Mouse (Mus musculus) forebrain, embryonic 12.5 days (tissue): ENCODE results near the gene Tcf7l2. TPM values are rescaled to one million over a fixed set of nuclear protein-coding genes. Genes with fewer than 3 reads are reported as not detected.
A peak's percentile ranks its signal among the peaks of the same experiment; 100 is the strongest.

Experiments used
- ATAC-seq: fragments of 200-750 bp; cut with Nextera tagmentation; 2 replicates; pipeline ENCODE4 v1.8.0; 2017; ENCODE audit warnings: moderate TSS enrichment; ENCODE audit not compliant: low FRiP score
- H3K27ac ChIP-seq: fragments of 300-500 bp; sonication (generic); 2 replicates; pipeline ENCODE4 v1.5.1; 2016; ENCODE audit warnings: mild to moderate bottlenecking
- H3K27me3 ChIP-seq: fragments of 300-500 bp; sonication (generic); 2 replicates; pipeline ENCODE4 v1.6.1; 2016; ENCODE audit warnings: mild to moderate bottlenecking
- H3K36me3 ChIP-seq: fragments of 300-500 bp; sonication (generic); replicated peaks from 2 replicates; pipeline ENCODE4 v1.6.1; 2016; ENCODE audit warnings: mild to moderate bottlenecking
- H3K4me1 ChIP-seq: fragments of 300-500 bp; sonication (generic); 2 replicates; pipeline ENCODE4 v1.6.1; 2016
- H3K4me2 ChIP-seq: fragments of 300-500 bp; sonication (generic); 2 replicates; pipeline ENCODE4 v1.6.1; 2016; ENCODE audit warnings: mild to moderate bottlenecking, moderate library complexity
- H3K4me3 ChIP-seq: fragments of 300-500 bp; sonication (generic); replicated peaks from 2 replicates; pipeline ENCODE4 v1.5.1; 2016; ENCODE audit warnings: mild to moderate bottlenecking
- H3K9ac ChIP-seq: fragments of 300-500 bp; sonication (generic); 2 replicates; pipeline ENCODE4 v1.6.1; 2016; ENCODE audit warnings: mild to moderate bottlenecking
- H3K9me3 ChIP-seq: fragments of 300-500 bp; sonication (generic); 2 replicates; pipeline ENCODE4 v1.6.1; 2016
- WGBS: fragments of 180-500 bp; shearing (Covaris S2); methylation state at CpG from one replicate; pipeline ENCODE4 v1.1.7; 2016; 5-methylcytosine and 5-hydroxymethylcytosine counted together
- polyA plus RNA-seq: library from polyadenylated mRNA; unstranded; fragments of >200 nt; fragmentation: Nextera tagmentation; extraction: Ambion mirVana; gene quantifications from 2 replicates; pipeline ENCODE4 v1.2.1, GENCODE M21; 2016

The Tcf7l2 gene
- polyA plus RNA-seq, 1 experiment from 2014 or later, result 220 TPM

GRCm38 (mm10) chr19:55914614-55915211 is 173.1 kb downstream of the Tcf7l2 start:
- no peak for ATAC-seq
- WGBS, result 44% methylated on average over 20 of the region's 20 CpGs
- H3K4me3 ChIP-seq, result no peak overlapping the region
- peaks cover 38% of the 10 kb centered on the region for H3K36me3 ChIP-seq
- H3K4me1 ChIP-seq, result peaks cover 26% of the 10 kb centered on the region
- H3K27ac ChIP-seq, result peak overlapping the region; percentile 46; the same call in 1 of the 2 replicates
- H3K27me3 ChIP-seq, result peaks cover 57% of the 10 kb centered on the region
- no peaks in the 10 kb centered on the region for H3K9me3 ChIP-seq
- H3K9ac ChIP-seq, result no peak overlapping the region
- H3K4me2 ChIP-seq, result no peak overlapping the region

- no peak for ATAC-seq
- Histone ChIP-seq H3K27me3 (peaks cover 58% of the 10 kb centered on the region), H3K4me3 (no peak overlapping the region), H3K27ac (no peak overlapping the region), H3K36me3 (peaks cover 41% of the 10 kb centered on the region), H3K9ac (no peak overlapping the region), H3K4me1 (peaks cover 25% of the 10 kb centered on the region), H3K4me2 (no peak overlapping the region), H3K9me3 (no peaks in the 10 kb centered on the region)
- WGBS, result 86% methylated on average over 7 of the region's 7 CpGs
Measured at GRCm38 (mm10) chr19:55915506-55915905, 173.9 kb downstream of the Tcf7l2 start.

- no peak overlapping the region for H3K27ac ChIP-seq
- H3K36me3 ChIP-seq, result peaks cover 41% of the 10 kb centered on the region
- peaks cover 58% of the 10 kb centered on the region for H3K27me3 ChIP-seq
Measured at GRCm38 (mm10) chr19:55916211-55916610, 174.6 kb downstream of the Tcf7l2 start.

GRCm38 (mm10) chr19:55923789-55924426 is 182.3 kb downstream of the Tcf7l2 start:
- Histone ChIP-seq H3K9ac (no peak overlapping the region), H3K4me2 (no peak overlapping the region), H3K4me3 (no peak overlapping the region), H3K36me3 (peaks cover 42% of the 10 kb centered on the region), H3K9me3 (no peaks in the 10 kb centered on the region), H3K4me1 (peaks cover 21% of the 10 kb centered on the region), H3K27ac (peak overlapping the region; percentile 22; the same call in 1 of the 2 replicates), H3K27me3 (peaks cover 54% of the 10 kb centered on the region)
- WGBS, result 6% methylated on average over 12 of the region's 12 CpGs
- ATAC-seq, result peak; percentile 84; the same call in 1 of the 2 replicates

More at GRCm38 (mm10) chr19:55916211-55916610, 174.6 kb downstream of the Tcf7l2 start:
- peaks cover 25% of the 10 kb centered on the region for H3K4me1 ChIP-seq
- H3K9me3 ChIP-seq, result no peaks in the 10 kb centered on the region
- H3K9ac ChIP-seq, result no peak overlapping the region
- H3K4me2 ChIP-seq, result no peak overlapping the region
- 95% methylated on average over 3 of the region's 3 CpGs for WGBS
- no peak for ATAC-seq
- no peak overlapping the region for H3K4me3 ChIP-seq

GRCm38 (mm10) chr19:55924800-55925199 is 183.2 kb downstream of the Tcf7l2 start:
- Histone ChIP-seq H3K36me3 (peaks cover 33% of the 10 kb centered on the region), H3K9ac (no peak overlapping the region), H3K9me3 (no peaks in the 10 kb centered on the region), H3K4me1 (peaks cover 21% of the 10 kb centered on the region), H3K4me2 (no peak overlapping the region), H3K27me3 (peaks cover 50% of the 10 kb centered on the region), H3K27ac (no peak overlapping the region), H3K4me3 (no peak overlapping the region)
- ATAC-seq, result no peak
- 89% methylated on average over 4 of the region's 4 CpGs for WGBS

GRCm38 (mm10) chr19:55925425-55925803 is 183.8 kb downstream of the Tcf7l2 start:
- peaks cover 27% of the 10 kb centered on the region for H3K36me3 ChIP-seq
- peaks cover 45% of the 10 kb centered on the region for H3K27me3 ChIP-seq
- 77% methylated on average over 7 of the region's 7 CpGs for WGBS
- H3K4me1 ChIP-seq, result peaks cover 21% of the 10 kb centered on the region
- no peak overlapping the region for H3K4me2 ChIP-seq
- H3K27ac ChIP-seq, result no peak overlapping the region
- H3K4me3 ChIP-seq, result no peak overlapping the region
- no peaks in the 10 kb centered on the region for H3K9me3 ChIP-seq
- no peak overlapping the region for H3K9ac ChIP-seq
- no peak for ATAC-seq

GRCm38 (mm10) chr19:55925804-55926521 is 184.3 kb downstream of the Tcf7l2 start:
- ATAC-seq, result no peak
- Histone ChIP-seq H3K9me3 (no peaks in the 10 kb centered on the region), H3K36me3 (peaks cover 21% of the 10 kb centered on the region), H3K4me3 (no peak overlapping the region), H3K9ac (0 out of 2 replicates have a peak overlapping the region, but pooled peaks have one; percentile 8), H3K4me1 (peaks cover 21% of the 10 kb centered on the region), H3K27me3 (peaks cover 39% of the 10 kb centered on the region), H3K27ac (0 out of 2 replicates have a peak overlapping the region, but pooled peaks have one; percentile 13), H3K4me2 (no peak overlapping the region)
- WGBS, result 72% methylated on average over 16 of the region's 16 CpGs

GRCm38 (mm10) chr19:55926858-55927673 is 185.4 kb downstream of the Tcf7l2 start:
- 79% methylated on average over 16 of the region's 16 CpGs for WGBS
- H3K36me3 ChIP-seq, result peaks cover 16% of the 10 kb centered on the region

GRCm38 (mm10) chr19:55927674-55928061 is 186.0 kb downstream of the Tcf7l2 start:
- H3K27ac ChIP-seq, result no peak overlapping the region

More at GRCm38 (mm10) chr19:55926858-55927673, 185.4 kb downstream of the Tcf7l2 start:
- Histone ChIP-seq H3K9ac (no peak overlapping the region), H3K27me3 (peaks cover 28% of the 10 kb centered on the region), H3K27ac (no peak overlapping the region), H3K4me1 (peaks cover 21% of the 10 kb centered on the region), H3K4me2 (no peak overlapping the region), H3K4me3 (no peak overlapping the region), H3K9me3 (no peaks in the 10 kb centered on the region)
- no peak for ATAC-seq

GRCm38 (mm10) chr19:55928674-55929073 is 187.1 kb downstream of the Tcf7l2 start:
- no peak for ATAC-seq
- 88% methylated on average over 5 of the region's 5 CpGs for WGBS
- Histone ChIP-seq H3K27ac (no peak overlapping the region), H3K4me2 (no peak overlapping the region), H3K27me3 (peaks cover 18% of the 10 kb centered on the region; the same call in 1 of the 2 replicates), H3K4me1 (peaks cover 17% of the 10 kb centered on the region), H3K9me3 (no peaks in the 10 kb centered on the region), H3K9ac (no peak overlapping the region), H3K4me3 (no peak overlapping the region), H3K36me3 (peaks cover 12% of the 10 kb centered on the region)

More at GRCm38 (mm10) chr19:55927674-55928061, 186.0 kb downstream of the Tcf7l2 start:
- H3K9me3 ChIP-seq, result no peaks in the 10 kb centered on the region
- peaks cover 22% of the 10 kb centered on the region for H3K27me3 ChIP-seq
- 96% methylated on average over 9 of the region's 9 CpGs for WGBS
- H3K4me3 ChIP-seq, result no peak overlapping the region
- no peak overlapping the region for H3K4me2 ChIP-seq
- ATAC-seq, result no peak
- peaks cover 21% of the 10 kb centered on the region for H3K4me1 ChIP-seq
- H3K9ac ChIP-seq, result no peak overlapping the region
- peaks cover 12% of the 10 kb centered on the region for H3K36me3 ChIP-seq

GRCm38 (mm10) chr19:55931642-55932041 is 190.0 kb downstream of the Tcf7l2 start:
- H3K9me3 ChIP-seq, result no peaks in the 10 kb centered on the region
- H3K27ac ChIP-seq, result no peak overlapping the region
- peaks cover 13% of the 10 kb centered on the region for H3K4me1 ChIP-seq
- H3K4me3 ChIP-seq, result no peak overlapping the region
- H3K27me3 ChIP-seq, result peaks cover 32% of the 10 kb centered on the region; the same call in 1 of the 2 replicates
- H3K36me3 ChIP-seq, result peaks cover 12% of the 10 kb centered on the region
- no peak overlapping the region for H3K4me2 ChIP-seq
- H3K9ac ChIP-seq, result no peak overlapping the region
- no peak for ATAC-seq
- WGBS, result 94% methylated on average over 17 of the region's 17 CpGs
